Mouse (Mus musculus) MEL (cell line): ENCODE data around the gene Klc1. TPM values are rescaled to one million over a fixed set of nuclear protein-coding genes. Genes with fewer than 3 reads are reported as not detected.

Experiments
- DNase-seq: peaks from one replicate; pipeline ENCODE4 v3.0.0; 2011; ENCODE audit warnings: low read depth, low spot score
- H3K27ac ChIP-seq: 2 replicates; pipeline ENCODE4 v1.5.1; 2012; ENCODE audit warnings: low read depth, mild to moderate bottlenecking, control low read depth, low read length, moderate library complexity; ENCODE audit not compliant: control insufficient read depth
- H3K27me3 ChIP-seq, 2 experiments: fragments of 150-350 bp in 1 of 2; sonication (generic) in 1 of 2; 2 replicates each; pipeline ENCODE4 v1.6.1; 2012; ENCODE audit warnings: low read length in 2 of 2, mild to moderate bottlenecking in 2 of 2, improper control_type of control experiment in 1 of 2, moderate library complexity in 1 of 2; ENCODE audit not compliant: insufficient read depth in 2 of 2, control insufficient read depth in 1 of 2
- H3K36me3 ChIP-seq, 2 experiments: 2 replicates each; pipeline ENCODE4 v1.6.1; 2012 to 2014; ENCODE audit warnings: low read length in 2 of 2, improper control_type of control experiment in 1 of 2, inconsistent platforms in 1 of 2, mild to moderate bottlenecking in 1 of 2; ENCODE audit not compliant: insufficient read depth in 2 of 2, control insufficient read depth in 1 of 2
- H3K4me1 ChIP-seq, 2 experiments: fragments of 150-350 bp in 1 of 2; sonication (generic) in 1 of 2; 2 replicates each; pipeline ENCODE4 v1.6.1; 2012; ENCODE audit warnings: low read length in 2 of 2, improper control_type of control experiment in 1 of 2, mild to moderate bottlenecking in 1 of 2; ENCODE audit not compliant: insufficient read depth in 2 of 2, control insufficient read depth in 1 of 2
- H3K4me3 ChIP-seq, 2 experiments: fragments of 150-350 bp in 1 of 2; sonication (generic) in 1 of 2; 2 replicates each; pipeline ENCODE4 v1.5.1; 2012; ENCODE audit warnings: low read depth in 2 of 2, low read length in 2 of 2, mild to moderate bottlenecking in 2 of 2, moderate library complexity in 2 of 2, control low read depth in 1 of 2, improper control_type of control experiment in 1 of 2; ENCODE audit not compliant: control insufficient read depth in 1 of 2, insufficient read depth in 1 of 2
- H3K79me2 ChIP-seq: 2 replicates; pipeline ENCODE4 v1.6.1; 2012; ENCODE audit warnings: mild to moderate bottlenecking, low read length, moderate library complexity; ENCODE audit not compliant: control insufficient read depth, poor library complexity, insufficient read depth
- H3K9ac ChIP-seq: 2 replicates; pipeline ENCODE4 v1.6.1; 2012; ENCODE audit warnings: low read depth, mild to moderate bottlenecking, control low read depth, low read length, moderate library complexity; ENCODE audit not compliant: control insufficient read depth, poor library complexity, severe bottlenecking
- H3K9me3 ChIP-seq: fragments of 150-350 bp; sonication (generic); replicated peaks from 2 replicates; pipeline ENCODE4 v1.6.1; 2012; ENCODE audit warnings: mild to moderate bottlenecking, low read length, improper control_type of control experiment, moderate library complexity; ENCODE audit not compliant: insufficient read depth
- BHLHE40 ChIP-seq: IDR thresholded peaks from 2 replicates; pipeline ENCODE4 v1.6.1; 2012; ENCODE audit warnings: low read depth, mild to moderate bottlenecking, inconsistent platforms, low read length, improper control_type of control experiment, borderline replicate concordance
- CHD1 ChIP-seq: IDR thresholded peaks from 2 replicates; pipeline ENCODE4 v1.6.1; 2012; ENCODE audit warnings: low read depth, mild to moderate bottlenecking, inconsistent platforms, low read length, improper control_type of control experiment
- EP300 ChIP-seq, 2 experiments: IDR thresholded peaks; 2 replicates each; pipeline ENCODE4 v1.6.1; 2011; ENCODE audit warnings: improper control_type of control experiment in 2 of 2, low read length in 2 of 2, low read depth in 1 of 2, mild to moderate bottlenecking in 1 of 2
- ETS1 ChIP-seq: IDR thresholded peaks from 2 replicates; pipeline ENCODE4 v1.6.1; 2012; ENCODE audit warnings: low read depth, mild to moderate bottlenecking, inconsistent platforms, low read length, improper control_type of control experiment, moderate library complexity
- GABPA ChIP-seq: IDR thresholded peaks from 2 replicates; pipeline ENCODE4 v1.6.1; 2012; ENCODE audit warnings: low read depth, mild to moderate bottlenecking, inconsistent platforms, low read length, improper control_type of control experiment, moderate library complexity
- GATA1 ChIP-seq: IDR thresholded peaks from 2 replicates; pipeline ENCODE4 v1.6.1; 2011; ENCODE audit warnings: low read depth, low read length, improper control_type of control experiment
- HCFC1 ChIP-seq: IDR thresholded peaks from 2 replicates; pipeline ENCODE4 v1.6.1; 2012; ENCODE audit warnings: low read depth, mild to moderate bottlenecking, inconsistent platforms, low read length, improper control_type of control experiment, moderate library complexity
- JUND ChIP-seq: IDR thresholded peaks from 2 replicates; pipeline ENCODE4 v1.6.1; 2011; ENCODE audit warnings: low read depth, mild to moderate bottlenecking, improper control_type of control experiment, low read length
- KAT2A ChIP-seq: conservative IDR thresholded peaks from 2 replicates; pipeline ENCODE4 v1.6.1; 2012; ENCODE audit warnings: low read depth, low read length, improper control_type of control experiment, inconsistent platforms
- MAX ChIP-seq: IDR thresholded peaks from 2 replicates; pipeline ENCODE4 v1.6.1; 2011; ENCODE audit warnings: low read length, improper control_type of control experiment
- MAZ ChIP-seq: IDR thresholded peaks from 2 replicates; pipeline ENCODE4 v1.6.1; 2012; ENCODE audit warnings: low read depth, mild to moderate bottlenecking, inconsistent platforms, low read length, improper control_type of control experiment
- MEF2A ChIP-seq: IDR thresholded peaks from 2 replicates; pipeline ENCODE4 v1.6.1; 2014; ENCODE audit warnings: low read depth, mild to moderate bottlenecking, inconsistent platforms, low read length, improper control_type of control experiment; ENCODE audit not compliant: poor library complexity, insufficient replicate concordance, severe bottlenecking; ENCODE audit errors: extremely low read depth
- MXI1 ChIP-seq: IDR thresholded peaks from 2 replicates; pipeline ENCODE4 v1.6.1; 2011; ENCODE audit warnings: mild to moderate bottlenecking, low read depth, low read length, improper control_type of control experiment
- MYB ChIP-seq: IDR thresholded peaks from 2 replicates; pipeline ENCODE4 v1.6.1; 2011; ENCODE audit warnings: mild to moderate bottlenecking, low read depth, low read length, improper control_type of control experiment
- MYC ChIP-seq: IDR thresholded peaks from 2 replicates; pipeline ENCODE4 v1.6.1; 2011; ENCODE audit warnings: low read depth, mild to moderate bottlenecking, low read length, improper control_type of control experiment, moderate library complexity
- NELFE ChIP-seq: IDR thresholded peaks from 2 replicates; pipeline ENCODE4 v1.6.1; 2011; ENCODE audit warnings: low read depth, low read length, improper control_type of control experiment
- NRF1 ChIP-seq: IDR thresholded peaks from 2 replicates; pipeline ENCODE4 v1.6.1; 2014; ENCODE audit warnings: low read depth, mild to moderate bottlenecking, inconsistent platforms, low read length, improper control_type of control experiment, moderate library complexity; ENCODE audit not compliant: poor library complexity, insufficient read depth, severe bottlenecking
- POLR2A ChIP-seq, 2 experiments: IDR thresholded peaks; 2 replicates each; pipeline ENCODE4 v1.6.1; 2011 to 2012; ENCODE audit warnings: low read length in 2 of 2, mild to moderate bottlenecking in 2 of 2, control low read depth in 1 of 2, improper control_type of control experiment in 1 of 2, low read depth in 1 of 2, moderate library complexity in 1 of 2; ENCODE audit not compliant: control insufficient read depth in 1 of 2, insufficient read depth in 1 of 2, poor library complexity in 1 of 2
- POLR2AphosphoS2 ChIP-seq: IDR thresholded peaks from 2 replicates; pipeline ENCODE4 v1.6.1; 2011; ENCODE audit warnings: low read length, improper control_type of control experiment
- POLR2AphosphoS5 ChIP-seq: IDR thresholded peaks from 2 replicates; pipeline ENCODE4 v1.6.1; 2012; ENCODE audit warnings: low read depth, borderline replicate concordance, mild to moderate bottlenecking, inconsistent platforms, low read length, moderate library complexity, mixed read lengths
- RAD21 ChIP-seq: IDR thresholded peaks from 2 replicates; pipeline ENCODE4 v1.6.1; 2011; ENCODE audit warnings: mild to moderate bottlenecking, low read depth, low read length, improper control_type of control experiment
- RCOR1 ChIP-seq: IDR thresholded peaks from 2 replicates; pipeline ENCODE4 v1.6.1; 2012; ENCODE audit warnings: low read depth, mild to moderate bottlenecking, inconsistent platforms, low read length, improper control_type of control experiment
- SIN3A ChIP-seq: IDR thresholded peaks from 2 replicates; pipeline ENCODE4 v1.6.1; 2012; ENCODE audit warnings: low read length, improper control_type of control experiment, inconsistent platforms
- TAL1 ChIP-seq: IDR thresholded peaks from 2 replicates; pipeline ENCODE4 v1.6.1; 2012; ENCODE audit warnings: mild to moderate bottlenecking, inconsistent platforms, low read length, moderate library complexity, mixed read lengths
- UBTF ChIP-seq: IDR thresholded peaks from 2 replicates; pipeline ENCODE4 v1.6.1; 2012; ENCODE audit warnings: low read depth, mild to moderate bottlenecking, inconsistent platforms, low read length, improper control_type of control experiment, moderate library complexity, borderline replicate concordance; ENCODE audit not compliant: insufficient read depth
- USF1 ChIP-seq: IDR thresholded peaks from 2 replicates; pipeline ENCODE4 v1.6.1; 2014; ENCODE audit warnings: low read depth, mild to moderate bottlenecking, inconsistent platforms, low read length, improper control_type of control experiment, moderate library complexity
- USF2 ChIP-seq, 2 experiments: IDR thresholded peaks; 2 replicates each; pipeline ENCODE4 v1.6.1; 2011 to 2012; ENCODE audit warnings: improper control_type of control experiment in 2 of 2, low read length in 2 of 2, borderline replicate concordance in 1 of 2, inconsistent platforms in 1 of 2, low read depth in 1 of 2, mild to moderate bottlenecking in 1 of 2; ENCODE audit not compliant: insufficient read depth in 1 of 2
- ZC3H11A ChIP-seq: IDR thresholded peaks from 2 replicates; pipeline ENCODE4 v1.6.1; 2012; ENCODE audit warnings: low read depth, mild to moderate bottlenecking, inconsistent platforms, low read length, improper control_type of control experiment
- ZKSCAN1 ChIP-seq: IDR thresholded peaks from 2 replicates; pipeline ENCODE4 v1.6.1; 2012; ENCODE audit warnings: low read depth, mild to moderate bottlenecking, inconsistent platforms, low read length, improper control_type of control experiment, moderate library complexity
- ZMIZ1 ChIP-seq: IDR thresholded peaks from 2 replicates; pipeline ENCODE4 v1.6.1; 2012; ENCODE audit warnings: low read depth, mild to moderate bottlenecking, inconsistent platforms, low read length, improper control_type of control experiment, moderate library complexity
- ZNF384 ChIP-seq: IDR thresholded peaks from 2 replicates; pipeline ENCODE4 v1.6.1; 2012; ENCODE audit warnings: low read depth, mild to moderate bottlenecking, inconsistent platforms, low read length, improper control_type of control experiment
- polyA plus RNA-seq, 2 experiments: library from polyadenylated mRNA; stranded (reverse) in 1 of 2; unstranded in 1 of 2; fragments of >175 nt in 1 of 2; fragments of >200 nt in 1 of 2; gene quantifications; 2 replicates each; pipeline versions ENCODE4 v1.2.1 to v1.2.4; 2012; ENCODE audit warnings: low replicate concordance in 2 of 2, low read depth in 1 of 2; ENCODE audit not compliant: insufficient read length in 2 of 2, insufficient read depth in 1 of 2, missing spikeins in 1 of 2
- total RNA-seq: library from RNA; depleted of rRNA; stranded (reverse); fragments of 300-350 nt; gene quantifications from 2 replicates; pipeline ENCODE4 v1.2.3, GENCODE M21; 2012

The Klc1 gene
- total and polyA plus RNA-seq, 3 experiments, result 30.7 to 60.4 TPM; not detected in 1

DNA sequence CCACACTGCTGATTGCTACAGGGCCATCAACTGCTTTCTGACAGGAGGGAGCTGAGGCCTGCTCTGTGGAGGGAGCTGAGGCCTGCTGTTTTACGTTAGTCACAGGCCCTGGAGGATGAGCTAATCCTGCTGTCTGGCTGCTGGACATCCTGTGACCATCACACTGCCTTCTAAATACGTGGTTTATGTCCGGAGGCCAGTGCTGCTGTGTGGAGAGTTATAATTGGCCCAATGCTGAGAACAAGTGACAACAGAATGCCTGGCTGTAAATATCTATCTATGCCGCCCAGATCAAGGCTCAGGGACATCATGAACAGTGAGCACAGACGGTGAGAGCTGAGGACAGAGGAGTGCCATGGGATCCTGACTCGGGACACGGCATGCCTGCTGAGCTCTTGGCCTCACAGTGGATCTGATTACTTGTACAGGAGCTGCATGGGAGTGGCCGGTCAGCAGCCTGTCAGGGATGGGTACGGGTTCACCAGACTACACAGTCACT is 89.7 kb downstream of the Klc1 start:
- Histone ChIP-seq H3K27ac (peak overlapping the region; percentile 19; the same call in 1 of the 2 replicates), H3K4me1 (peaks cover 3 to 12% of the 10 kb centered on the region in 2 experiments), H3K79me2 (no peaks in the 10 kb centered on the region), H3K4me3 (no peak overlapping the region), H3K36me3 (peaks cover 0 to 4% of the 10 kb centered on the region in 2 experiments; a peak in 2 of 4 replicates), H3K27me3 (no peaks in the 10 kb centered on the region), H3K9ac (no peak overlapping the region)
- peak; percentile 49 for DNase-seq
- no peak for TF ChIP-seq RCOR1
- no peak for TF ChIP-seq HCFC1
- no peak for TF ChIP-seq EP300 (IDR thresholded peaks at IDR 0.05; ENCODE audit: low read depth in 1 of 2, low read length in 2 of 2)
- no peak for TF ChIP-seq BHLHE40
- no peak for TF ChIP-seq NRF1
- no peak for TF ChIP-seq MAX
- no peak for TF ChIP-seq MYB
- no peak for TF ChIP-seq USF2 (IDR thresholded peaks at IDR 0.05; ENCODE audit: borderline replicate concordance in 1 of 2, insufficient read depth in 1 of 2, low read depth in 1 of 2, low read length in 2 of 2)
- TF ChIP-seq, all 39 proteins: peak for 0
- no peaks in the 10 kb centered on the region for H3K9me3 ChIP-seq

DNA sequence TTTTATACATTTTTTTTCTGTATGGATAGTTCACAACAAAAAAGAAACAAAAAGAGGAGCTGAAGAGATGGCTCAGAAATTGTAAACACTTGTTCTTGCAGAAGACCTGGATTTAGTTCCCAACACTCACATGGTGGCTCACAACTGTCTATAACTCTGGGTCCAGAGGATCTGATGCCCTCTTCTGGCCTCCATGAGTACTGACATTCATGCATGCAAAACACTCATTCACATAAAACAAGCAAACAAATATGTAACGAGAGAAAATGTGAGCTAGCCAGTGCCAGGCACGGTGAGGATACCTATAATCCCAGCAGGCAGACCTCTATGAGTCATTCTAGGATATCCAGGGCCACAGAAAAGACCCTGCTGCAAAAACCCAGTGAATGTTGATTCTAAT is 92.6 kb downstream of the Klc1 start:
- H3K4me1 ChIP-seq, result peaks cover 2 to 7% of the 10 kb centered on the region in 2 experiments
- no peak overlapping the region for H3K9ac ChIP-seq
- no peaks in the 10 kb centered on the region for H3K79me2 ChIP-seq
- DNase-seq, result peak; percentile 72
- no peaks in the 10 kb centered on the region for H3K9me3 ChIP-seq
- H3K27ac ChIP-seq, result no peak overlapping the region
- no peaks in the 10 kb centered on the region for H3K27me3 ChIP-seq
- H3K36me3 ChIP-seq, result no peaks in the 10 kb centered on the region
- no peak overlapping the region for H3K4me3 ChIP-seq
- TF ChIP-seq USF1 (no peak), KAT2A (no peak), ZC3H11A (peak; percentile 64), SIN3A (no peak), MAZ (no peak), MEF2A (no peak), ZNF384 (no peak), NELFE (no peak), ZMIZ1 (no peak), JUND (no peak), POLR2A (IDR thresholded peaks at IDR 0.05; ENCODE audit: control insufficient read depth in 1 of 2, insufficient read depth in 1 of 2, low read depth in 1 of 2, low read length in 2 of 2, poor library complexity in 1 of 2) (no peak), BHLHE40 (no peak), POLR2AphosphoS2 (no peak), GATA1 (no peak), RCOR1 (no peak), ETS1 (no peak), ZKSCAN1 (no peak), USF2 (IDR thresholded peaks at IDR 0.05; ENCODE audit: borderline replicate concordance in 1 of 2, insufficient read depth in 1 of 2, low read depth in 1 of 2, low read length in 2 of 2) (no peak), POLR2AphosphoS5 (no peak), GABPA (no peak), MYB (no peak), RAD21 (peak; percentile 64), CHD1 (no peak), MXI1 (no peak), TAL1 (no peak), UBTF (no peak), MYC (0 out of 2 replicates have a peak, but pooled peaks have one; percentile 60)
